Mouse (Mus musculus): Measurements from ENCODE around the gene Hpn. TPM values are rescaled to one million over a fixed set of nuclear protein-coding genes. Genes with fewer than 3 reads are reported as not detected.

Hpn gene
- total RNA-seq, 2 experiments from 2014 or later = 4.6 to 6.8 TPM

DNA sequence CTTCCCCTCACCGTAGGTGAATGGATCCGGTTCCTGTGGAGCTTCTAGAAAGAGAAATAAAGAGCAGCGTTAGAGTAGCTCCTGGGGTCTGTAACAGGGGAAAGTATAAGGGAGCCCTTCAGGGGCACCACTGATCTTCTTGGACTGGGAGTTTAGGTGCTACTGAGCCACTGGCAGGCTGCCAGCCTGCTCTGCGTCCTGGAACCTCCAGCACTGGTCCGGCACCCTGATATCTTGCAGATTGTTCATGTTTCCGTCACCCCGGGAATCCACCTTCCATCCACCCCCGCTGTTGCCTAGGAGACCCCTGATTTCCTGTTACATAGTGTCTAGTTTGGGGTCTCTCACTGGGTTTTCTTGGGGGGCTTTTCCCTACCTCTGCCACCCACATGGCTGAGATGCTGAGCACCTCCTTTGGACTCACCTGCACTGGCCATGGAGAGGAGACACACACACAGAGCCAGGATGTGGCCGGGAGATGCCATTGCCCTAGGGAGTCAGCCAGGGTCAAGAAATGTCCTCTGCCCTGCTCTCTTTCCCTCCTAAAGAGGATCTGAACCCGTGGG, 61.1 kb downstream of the Hpn start:
- DNase-seq = no peak

DNA sequence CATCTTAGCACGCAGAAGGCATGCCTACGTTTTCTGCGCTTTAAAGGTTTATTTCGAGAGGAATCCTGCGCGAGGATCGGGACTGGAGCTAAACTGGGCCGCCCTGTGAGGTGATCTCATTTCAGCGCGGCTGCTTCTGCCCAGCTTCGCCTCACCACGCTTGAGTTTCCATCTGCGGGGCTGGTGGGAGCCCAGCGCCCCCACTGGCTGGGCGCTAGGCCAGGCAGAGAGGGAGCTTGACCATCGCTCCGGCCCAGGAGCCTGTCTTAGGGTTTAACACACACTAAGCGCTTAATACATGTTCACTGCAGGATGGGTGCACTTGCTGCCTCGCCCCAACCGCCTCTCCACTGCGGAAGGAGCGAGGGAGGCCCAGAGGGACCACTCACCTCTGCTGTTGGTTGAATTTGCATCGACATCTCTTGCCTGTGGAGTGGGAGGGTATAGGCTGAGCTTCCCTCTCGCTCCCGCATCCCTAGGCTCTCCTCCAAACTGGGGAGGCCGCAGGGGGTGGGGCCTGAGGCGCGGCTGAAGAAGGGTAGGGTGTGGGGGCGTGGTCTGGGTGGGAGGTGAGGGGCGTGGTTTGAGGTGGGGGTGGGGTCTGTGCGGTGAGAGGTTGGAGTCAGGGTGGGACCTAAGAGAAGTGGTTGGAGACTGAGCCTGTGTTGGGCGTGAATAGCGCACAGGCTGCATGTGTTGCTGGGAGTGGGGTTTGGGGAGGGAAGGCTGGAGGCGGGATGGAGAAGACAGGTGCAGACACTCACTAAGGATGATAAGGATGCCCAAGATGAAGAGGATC, 62.3 kb downstream of the Hpn start:
- peak in 1 of 2 experiments; percentile 47 for DNase-seq

DNA sequence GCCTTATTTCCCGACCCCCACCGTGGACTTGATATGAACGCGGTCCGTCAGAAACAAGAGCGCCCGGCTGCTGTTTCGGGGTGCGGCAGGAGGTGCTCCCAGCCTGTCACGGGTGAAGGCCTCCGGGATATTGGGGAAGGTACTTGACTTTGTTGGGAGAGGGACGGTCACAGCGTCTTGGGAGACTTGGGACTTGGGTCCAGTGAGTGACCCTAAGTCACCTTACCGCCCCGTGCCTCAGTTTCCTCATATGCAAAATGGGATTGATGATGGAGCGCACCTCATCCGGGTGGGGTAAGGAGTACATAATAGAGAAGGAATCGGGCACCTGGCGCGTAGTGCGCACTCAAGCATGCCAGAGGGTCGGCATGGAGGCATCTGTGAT, 62.8 kb downstream of the Hpn start:
- DNase-seq = no peak

DNA sequence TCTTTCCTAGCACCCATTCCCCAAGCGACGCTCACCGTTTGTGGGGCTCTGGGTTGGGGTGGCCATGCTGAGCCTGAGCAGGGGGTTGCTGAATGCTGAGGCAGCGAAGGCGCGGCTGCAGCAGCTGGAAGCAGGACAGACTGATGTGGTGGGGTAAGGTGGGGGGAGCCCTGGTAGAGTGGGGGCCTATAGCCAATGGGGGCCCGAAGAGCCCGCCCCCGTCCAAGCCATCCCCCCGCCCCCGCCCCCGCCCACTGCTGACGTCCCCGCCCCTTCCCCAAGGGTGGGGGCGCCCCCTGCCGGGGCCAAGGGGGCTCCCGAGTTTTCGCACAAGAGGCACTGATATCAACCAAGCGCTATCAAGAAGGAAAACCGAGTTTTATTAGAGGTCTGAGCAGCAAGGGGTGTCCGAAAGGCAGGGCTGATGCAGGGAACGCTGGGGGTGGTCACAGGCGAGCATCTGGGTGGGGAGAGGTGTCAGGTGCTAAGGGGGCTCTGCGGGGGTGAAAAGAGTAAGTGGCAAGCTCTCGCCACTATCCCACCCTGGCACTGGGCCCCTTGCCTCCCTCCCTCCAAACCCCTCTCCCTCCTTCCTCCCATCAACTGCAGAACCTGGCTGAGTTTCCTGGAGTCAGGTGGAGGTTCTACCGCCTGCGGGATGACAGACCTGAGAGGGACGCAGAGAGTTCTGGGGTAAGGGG, 63.6 kb downstream of the Hpn start, which contains the start of gene Fxyd7:
Gene Fxyd7 (minus strand): TSS at position 147 of the 701 bp plus-strand sequence.
- DNase-seq = no peak

DNA sequence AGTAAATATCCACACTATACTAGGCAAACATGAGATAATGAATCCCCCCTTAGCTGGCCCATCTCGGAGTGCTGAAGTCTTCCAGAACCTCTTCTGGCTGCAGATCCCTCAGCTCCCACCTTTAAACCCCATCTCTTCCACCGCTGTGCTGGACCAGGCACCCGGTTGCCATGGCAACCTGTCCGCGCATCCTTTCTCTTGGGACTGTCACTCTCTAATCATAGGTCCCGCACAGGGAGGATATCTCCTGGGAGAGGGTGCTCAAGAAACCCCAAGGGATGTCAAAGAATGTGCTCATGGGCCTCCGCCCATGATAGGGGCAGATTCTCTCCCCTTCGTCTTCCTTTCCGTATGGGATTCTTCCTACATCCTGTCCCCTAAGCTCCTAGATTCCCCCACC, 64.2 kb downstream of the Hpn start:
- DNase-seq = peak in 1 of 2 experiments; percentile 45

DNA sequence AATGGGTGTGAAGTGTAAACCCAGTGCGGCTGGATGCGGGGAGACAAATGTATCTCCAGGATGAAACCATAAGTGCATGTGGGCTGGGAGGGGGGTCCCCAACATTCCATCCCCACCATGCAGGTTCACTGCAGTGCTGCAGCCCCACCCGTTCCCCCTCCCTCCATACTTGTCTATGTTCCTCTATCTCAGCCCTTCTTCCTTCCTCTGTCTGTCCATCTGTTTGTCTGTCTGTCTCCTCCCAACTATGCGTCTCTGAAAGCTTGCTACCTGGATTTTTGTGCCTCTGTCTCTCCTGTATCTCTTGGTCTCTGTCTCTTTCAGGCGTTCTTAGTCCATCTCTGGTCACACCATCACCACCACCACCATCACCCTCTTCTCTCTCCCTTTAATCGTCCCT, 64.6 kb downstream of the Hpn start:
- no peak for DNase-seq

DNA sequence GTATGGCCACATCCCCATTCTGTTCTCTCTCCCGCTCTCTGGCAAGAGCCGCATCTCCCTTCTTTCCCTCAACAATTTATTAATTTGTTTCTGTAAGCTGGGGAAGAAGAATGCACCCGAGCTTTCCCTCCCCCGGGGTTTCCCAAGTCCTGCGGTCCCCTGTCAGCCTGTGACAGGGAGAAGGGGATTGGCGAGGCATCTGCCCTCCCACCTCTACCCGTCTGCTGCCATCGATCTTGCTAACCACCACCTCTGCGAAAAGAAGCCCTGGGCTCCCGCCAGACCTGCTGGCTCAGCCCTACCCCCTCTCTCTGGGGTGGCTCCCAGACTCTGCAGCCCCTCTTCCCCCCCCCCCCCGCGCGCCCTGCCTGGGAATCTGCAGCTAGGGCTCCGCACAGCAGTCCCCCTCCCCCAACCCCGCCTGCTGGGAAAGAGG, 65.2 kb downstream of the Hpn start:
- DNase-seq = peak; percentile 33 to 53

DNA sequence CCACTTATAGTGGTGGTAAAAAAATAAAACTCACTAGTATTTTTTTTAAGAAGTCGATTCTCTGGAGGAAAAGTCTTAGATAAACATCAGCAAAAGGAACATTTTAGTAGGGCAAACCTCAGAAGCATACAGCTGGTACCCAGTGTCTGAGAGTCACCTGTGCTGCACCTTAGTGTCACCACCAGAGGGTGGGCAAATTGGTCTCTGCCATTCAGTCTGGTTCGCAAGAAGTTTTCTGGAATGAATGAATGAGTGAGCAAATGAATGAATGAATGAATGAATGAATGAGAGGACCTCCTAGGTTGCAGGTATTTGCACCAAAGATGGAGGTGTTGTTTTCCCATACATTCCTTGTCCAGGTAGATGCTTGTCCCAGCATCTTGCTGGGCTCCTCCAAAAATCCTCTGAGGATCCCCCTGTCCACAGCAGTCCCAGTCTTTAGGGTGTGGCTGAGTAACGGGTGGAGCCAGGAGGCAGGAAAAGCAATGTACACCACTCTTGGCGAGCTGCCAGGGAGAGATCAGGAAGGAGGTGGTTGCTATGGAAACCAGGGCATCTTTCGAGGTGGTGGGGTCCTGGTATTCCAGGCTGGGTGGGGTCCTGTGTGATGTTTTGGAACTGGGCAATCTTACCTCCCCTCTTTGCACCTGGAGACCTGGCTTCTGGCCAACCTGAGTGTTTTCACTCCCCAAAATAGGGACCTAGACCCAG, 65.8 kb downstream of the Hpn start:
- DNase-seq = peak in 1 of 2 experiments; percentile 10

Other genes with a start within 250 kb of the Hpn start
- gene Cd22, start 234.9 kb downstream of the Hpn start, total RNA-seq (2021) = not detected
- gene Mag, start 200.4 kb downstream of the Hpn start, total RNA-seq (2021) = 100 to 1,000 TPM; 196 to 197 TPM
- gene Hamp2, start 190.6 kb downstream of the Hpn start, total RNA-seq (2021) = not detected
- not detected for gene Hamp, start 171.3 kb downstream of the Hpn start, total RNA-seq (2021)
- gene Usf2, start 158.5 kb downstream of the Hpn start, total RNA-seq (2021) = 100 to 1,000 TPM; 116 to 126 TPM
- gene Lsr, start 141.8 kb downstream of the Hpn start, total RNA-seq (2021) = 1 to 10 TPM; 7.5 to 7.7 TPM
- under 1 TPM; 0.17 to 0.43 TPM for gene Fam187b, start 141.5 kb downstream of the Hpn start, total RNA-seq (2021)
- gene Fxyd5, start 72.8 kb downstream of the Hpn start, total RNA-seq (2021) = 10 to 100 TPM; 23.3 to 26.5 TPM
- gene Fxyd7, start 63.8 kb downstream of the Hpn start, total RNA-seq (2021) = 100 to 1,000 TPM; 111 to 125 TPM
- 100 to 1,000 TPM in 1 of 2 experiments, 10 to 100 TPM in 1; 85.4 to 102 TPM for gene Fxyd1, start 58.1 kb downstream of the Hpn start, total RNA-seq (2021)
- gene Lgi4, start 55.9 kb downstream of the Hpn start, total RNA-seq (2021) = 10 to 100 TPM; 32.5 to 36.7 TPM
- not detected for gene Fxyd3, start 38.6 kb downstream of the Hpn start, total RNA-seq (2021)
- 100 to 1,000 TPM; 548 to 620 TPM for gene Scn1b, start 11.7 kb upstream of the Hpn start, total RNA-seq (2021)
- 100 to 1,000 TPM; 111 to 118 TPM for gene Gramd1a, start 40.6 kb upstream of the Hpn start, total RNA-seq (2021)
- not detected for gene Scgb2b2, start 175.2 kb upstream of the Hpn start, total RNA-seq (2021)
- gene Scgb1b2, start 176.5 kb upstream of the Hpn start, total RNA-seq (2021) = not detected
- not detected for gene Scgb2b3, start 246.8 kb upstream of the Hpn start, total RNA-seq (2021)

Data from layer of hippocampus, postnatal 36 days (tissue).